Mouse (Mus musculus): ENCODE results near the gene Gm17334. TPM values are rescaled to one million over a fixed set of nuclear protein-coding genes. Genes with fewer than 3 reads are reported as not detected.
"Not testable (repeated sequence)": the region's sequence is repeated elsewhere in the genome, so short reads cannot be mapped to it uniquely, and the experiment has no call there.

Gene Gm17334
- polyA plus RNA-seq, 1 experiment: 4.6 TPM

- no peak for DNase-seq
- Histone ChIP-seq H3K4me3 (replicated peaks; ENCODE audit: extremely low read depth, low read depth, low read length) (no peak overlapping the region), H3K4me1 (ENCODE audit: control insufficient read depth, insufficient read depth, low read length) (peaks cover 21% of the 10 kb centered on the region)
- WGBS: 65% methylated on average over 5 of the region's 5 CpGs
- TF ChIP-seq CTCF (IDR thresholded peaks at IDR 0.05; ENCODE audit: insufficient read depth, low read length): no peak
- no peak for TF ChIP-seq POLR2A (IDR thresholded peaks at IDR 0.05; ENCODE audit: borderline replicate concordance, extremely low read depth, low read depth, low read length)
Observed at GRCm38 (mm10) chr11:53764581-53764980, 8.4 kb downstream of the Gm17334 start.

GRCm38 (mm10) chr11:53763496-53764140 is 9.4 kb downstream of the Gm17334 start:
- under 1% methylated on average over 32 of the region's 33 CpGs for WGBS
- peak overlapping the region; percentile 63 for H3K4me3 ChIP-seq (replicated peaks; ENCODE audit: extremely low read depth, low read depth, low read length)
- peaks cover 18% of the 10 kb centered on the region for H3K4me1 ChIP-seq (ENCODE audit: control insufficient read depth, insufficient read depth, low read length)
- peak; percentile 90 for DNase-seq
- TF ChIP-seq CTCF (IDR thresholded peaks at IDR 0.05; ENCODE audit: insufficient read depth, low read length) (0 out of 2 replicates have a peak, but pooled peaks have one; percentile 19), POLR2A (IDR thresholded peaks at IDR 0.05; ENCODE audit: borderline replicate concordance, extremely low read depth, low read depth, low read length) (peak; percentile 94)

GRCm38 (mm10) chr11:53762827-53763495 is 10.0 kb downstream of the Gm17334 start:
- peak overlapping the region; percentile 63 for H3K4me3 ChIP-seq (replicated peaks; ENCODE audit: extremely low read depth, low read depth, low read length)
- WGBS: under 1% methylated on average over 23 of the region's 23 CpGs
- peaks cover 24% of the 10 kb centered on the region for H3K4me1 ChIP-seq (ENCODE audit: control insufficient read depth, insufficient read depth, low read length)
- TF ChIP-seq POLR2A (IDR thresholded peaks at IDR 0.05; ENCODE audit: borderline replicate concordance, extremely low read depth, low read depth, low read length) (peak; percentile 69; the same call in 1 of the 2 replicates), CTCF (IDR thresholded peaks at IDR 0.05; ENCODE audit: insufficient read depth, low read length) (no peak)
- DNase-seq: peak; percentile 93

GRCm38 (mm10) chr11:53762426-53762825 is 10.6 kb downstream of the Gm17334 start:
- no peak for DNase-seq
- WGBS: 13% methylated on average over 2 of the region's 2 CpGs
- TF ChIP-seq CTCF (IDR thresholded peaks at IDR 0.05; ENCODE audit: insufficient read depth, low read length): no peak
- no peak for TF ChIP-seq POLR2A (IDR thresholded peaks at IDR 0.05; ENCODE audit: borderline replicate concordance, extremely low read depth, low read depth, low read length)
- Histone ChIP-seq H3K4me1 (ENCODE audit: control insufficient read depth, insufficient read depth, low read length) (peaks cover 24% of the 10 kb centered on the region), H3K4me3 (replicated peaks; ENCODE audit: extremely low read depth, low read depth, low read length) (peak overlapping the region; percentile 63)

GRCm38 (mm10) chr11:53761822-53762221 is 11.2 kb downstream of the Gm17334 start:
- TF ChIP-seq POLR2A (IDR thresholded peaks at IDR 0.05; ENCODE audit: borderline replicate concordance, extremely low read depth, low read depth, low read length) (peak; percentile 75; the same call in 1 of the 2 replicates), CTCF (IDR thresholded peaks at IDR 0.05; ENCODE audit: insufficient read depth, low read length) (no peak)
- H3K4me1 ChIP-seq (ENCODE audit: control insufficient read depth, insufficient read depth, low read length): peaks cover 24% of the 10 kb centered on the region
- WGBS: 11% methylated on average over 2 of the region's 2 CpGs
- H3K4me3 ChIP-seq (replicated peaks; ENCODE audit: extremely low read depth, low read depth, low read length): no peak overlapping the region
- DNase-seq: peak; percentile 84

- no peak for TF ChIP-seq CTCF (IDR thresholded peaks at IDR 0.05; ENCODE audit: insufficient read depth, low read length)
- no peak for TF ChIP-seq POLR2A (IDR thresholded peaks at IDR 0.05; ENCODE audit: borderline replicate concordance, extremely low read depth, low read depth, low read length)
- H3K4me1 ChIP-seq (ENCODE audit: control insufficient read depth, insufficient read depth, low read length): peaks cover 24% of the 10 kb centered on the region
- H3K4me3 ChIP-seq (replicated peaks; ENCODE audit: extremely low read depth, low read depth, low read length): no peak overlapping the region
- no peak for DNase-seq
- 46% methylated on average over 5 of the region's 5 CpGs for WGBS
Observed at GRCm38 (mm10) chr11:53761284-53761683, 11.7 kb downstream of the Gm17334 start.

- no peak for TF ChIP-seq POLR2A (IDR thresholded peaks at IDR 0.05; ENCODE audit: borderline replicate concordance, extremely low read depth, low read depth, low read length)
- TF ChIP-seq CTCF (IDR thresholded peaks at IDR 0.05; ENCODE audit: insufficient read depth, low read length): no peak
- peaks cover 24% of the 10 kb centered on the region for H3K4me1 ChIP-seq (ENCODE audit: control insufficient read depth, insufficient read depth, low read length)
- no peak for DNase-seq
- WGBS: 56% methylated on average over 22 of the region's 22 CpGs
- H3K4me3 ChIP-seq (replicated peaks; ENCODE audit: extremely low read depth, low read depth, low read length): no peak overlapping the region
Observed at GRCm38 (mm10) chr11:53759545-53760406, 13.2 kb downstream of the Gm17334 start.

GRCm38 (mm10) chr11:53758791-53759351 is 14.1 kb downstream of the Gm17334 start:
- no peak for DNase-seq
- Histone ChIP-seq H3K4me3 (replicated peaks; ENCODE audit: extremely low read depth, low read depth, low read length) (no peak overlapping the region), H3K4me1 (ENCODE audit: control insufficient read depth, insufficient read depth, low read length) (peaks cover 19% of the 10 kb centered on the region)
- WGBS: 50% methylated on average over 6 of the region's 6 CpGs
- no peak for TF ChIP-seq POLR2A (IDR thresholded peaks at IDR 0.05; ENCODE audit: borderline replicate concordance, extremely low read depth, low read depth, low read length)
- peak; percentile 65 for TF ChIP-seq CTCF (IDR thresholded peaks at IDR 0.05; ENCODE audit: insufficient read depth, low read length)

- not testable (repeated sequence) for H3K4me3 ChIP-seq (replicated peaks; ENCODE audit: extremely low read depth, low read depth, low read length)
- peak; percentile 73 for TF ChIP-seq CTCF (IDR thresholded peaks at IDR 0.05; ENCODE audit: insufficient read depth, low read length)
- H3K4me1 ChIP-seq (ENCODE audit: control insufficient read depth, insufficient read depth, low read length): peaks cover 19% of the 10 kb centered on the region
- DNase-seq: peak; percentile 34
- WGBS: 79% methylated on average over 9 of the region's 9 CpGs
Observed at GRCm38 (mm10) chr11:53758033-53758432, 15.0 kb downstream of the Gm17334 start.

All from lung, adult 2 months (tissue).